Mouse (Mus musculus): ENCODE results near the gene Slc6a16. TPM values are rescaled to one million over a fixed set of nuclear protein-coding genes. Genes with fewer than 3 reads are reported as not detected.

Gene Slc6a16
- total RNA-seq, 2 experiments from 2014 or later, result not detected

DNA sequence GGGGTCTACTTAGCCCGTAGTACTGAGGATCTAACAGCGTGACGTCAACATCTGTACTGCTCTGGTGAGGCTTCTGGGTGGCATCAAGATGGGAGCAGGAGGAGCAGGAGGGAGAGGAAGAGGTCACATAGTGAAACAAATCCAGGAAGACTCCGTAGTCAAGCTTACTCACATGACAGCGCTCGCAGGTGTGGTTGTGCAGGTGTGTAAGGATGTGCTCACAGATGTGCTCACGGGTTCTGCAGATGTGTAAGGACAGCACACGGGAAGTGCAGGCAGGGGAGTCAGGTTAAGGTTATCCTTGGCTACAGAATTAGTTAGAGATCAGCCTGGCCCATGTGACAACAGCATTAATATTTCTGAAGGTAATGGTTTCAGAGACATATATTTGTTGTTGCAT is 12.9 kb downstream of the Slc6a16 start:
- no peak for DNase-seq

DNA sequence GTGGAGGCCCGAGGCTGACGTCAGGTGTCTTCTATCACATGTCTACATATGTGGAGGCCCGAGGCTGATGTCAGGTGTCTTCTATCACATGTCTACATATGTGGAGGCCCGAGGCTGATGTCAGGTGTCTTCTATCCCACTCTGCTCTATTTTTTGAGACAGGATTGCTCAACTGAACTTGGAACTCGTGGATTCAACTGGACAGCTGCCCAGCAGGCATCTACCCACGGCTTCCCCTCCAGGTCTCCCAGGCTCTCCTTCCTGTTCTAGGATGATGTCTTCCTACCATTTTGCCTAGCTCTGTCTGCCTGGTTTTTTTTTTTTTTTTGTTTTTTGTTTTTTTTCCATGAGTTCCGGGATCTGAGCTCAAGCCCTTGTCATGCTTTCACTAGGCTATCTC is 14.9 kb downstream of the Slc6a16 start:
- DNase-seq, result peak; percentile 58 to 62

GRCm38 (mm10) chr7:45257063-45257840 is 16.4 kb downstream of the Slc6a16 start:
- no peak for DNase-seq

GRCm38 (mm10) chr7:45259281-45259680 is 18.4 kb downstream of the Slc6a16 start:
- no peak for DNase-seq

GRCm38 (mm10) chr7:45262266-45262665 is 21.4 kb downstream of the Slc6a16 start:
- peak; percentile 19 to 25 for DNase-seq

- DNase-seq, result no peak
Measured at GRCm38 (mm10) chr7:45263006-45263607, 22.2 kb downstream of the Slc6a16 start.

GRCm38 (mm10) chr7:45264348-45264747 is 23.5 kb downstream of the Slc6a16 start:
- DNase-seq, result no peak

GRCm38 (mm10) chr7:45265518-45265917 is 24.6 kb downstream of the Slc6a16 start:
- no peak for DNase-seq

DNA sequence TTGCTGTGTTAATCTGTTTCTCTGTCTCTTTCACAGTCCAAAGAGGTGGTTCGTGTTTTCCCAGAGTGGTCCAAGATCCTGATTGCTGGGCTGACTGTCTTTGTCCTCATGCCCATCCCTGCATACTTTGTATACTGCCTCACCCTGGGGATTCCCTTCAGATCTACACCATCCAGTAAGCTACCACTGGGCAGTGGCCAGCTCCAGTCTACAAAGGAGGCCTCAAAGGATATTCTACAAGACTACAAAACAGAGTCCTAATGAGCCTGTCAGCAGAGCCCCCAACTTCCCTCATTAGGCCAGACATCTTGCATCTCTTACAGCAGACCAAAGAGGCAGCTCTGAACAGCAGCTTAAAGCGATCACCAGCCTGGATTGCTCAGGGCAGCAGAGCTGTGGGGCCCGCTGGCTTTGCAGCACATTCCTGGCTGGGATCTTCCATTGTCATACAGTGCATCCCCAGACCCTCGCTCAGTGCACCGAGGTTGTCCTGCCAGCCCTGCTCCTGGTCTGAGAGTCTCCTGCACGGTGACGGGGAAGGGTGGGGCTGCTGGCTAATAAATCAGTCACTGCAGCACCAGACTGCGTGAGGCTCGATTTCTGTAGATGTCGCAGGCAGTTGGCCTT is 32.0 kb downstream of the Slc6a16 start:
- no peak for DNase-seq

- DNase-seq, result no peak
Measured at GRCm38 (mm10) chr7:45273672-45274071, 32.8 kb downstream of the Slc6a16 start.

- peak; percentile 74 to 86 for DNase-seq
Measured at GRCm38 (mm10) chr7:45277136-45277760, 36.4 kb downstream of the Slc6a16 start, which contains the start of gene Slc6a21. Slc6a21 (plus strand) TSS chr7:45277513.

DNA sequence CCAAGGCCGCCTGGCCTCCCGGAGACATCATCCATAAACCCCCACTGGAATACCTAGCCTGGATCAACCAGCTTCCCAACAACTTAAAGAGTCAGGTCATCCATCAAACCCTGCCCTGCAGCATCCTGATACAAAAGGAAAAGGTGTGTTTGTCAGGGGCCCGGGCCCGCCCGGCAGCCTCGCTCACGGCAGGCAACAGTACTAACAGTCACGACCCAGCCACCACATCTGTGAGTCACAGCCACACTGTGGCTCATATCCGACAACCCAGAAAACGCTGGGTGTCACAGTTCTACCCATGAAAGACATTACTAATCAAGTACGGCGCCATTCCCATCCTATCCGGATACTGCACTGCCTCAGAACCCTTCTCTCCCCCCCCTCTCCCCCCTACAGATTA is 45.6 kb downstream of the Slc6a16 start:
- DNase-seq, result no peak

- DNase-seq, result no peak
Measured at GRCm38 (mm10) chr7:45296626-45297025, 55.7 kb downstream of the Slc6a16 start.

GRCm38 (mm10) chr7:45297563-45297962 is 56.7 kb downstream of the Slc6a16 start:
- DNase-seq, result no peak

GRCm38 (mm10) chr7:45299752-45300151 is 58.9 kb downstream of the Slc6a16 start:
- peak; percentile 53 to 63 for DNase-seq

DNA sequence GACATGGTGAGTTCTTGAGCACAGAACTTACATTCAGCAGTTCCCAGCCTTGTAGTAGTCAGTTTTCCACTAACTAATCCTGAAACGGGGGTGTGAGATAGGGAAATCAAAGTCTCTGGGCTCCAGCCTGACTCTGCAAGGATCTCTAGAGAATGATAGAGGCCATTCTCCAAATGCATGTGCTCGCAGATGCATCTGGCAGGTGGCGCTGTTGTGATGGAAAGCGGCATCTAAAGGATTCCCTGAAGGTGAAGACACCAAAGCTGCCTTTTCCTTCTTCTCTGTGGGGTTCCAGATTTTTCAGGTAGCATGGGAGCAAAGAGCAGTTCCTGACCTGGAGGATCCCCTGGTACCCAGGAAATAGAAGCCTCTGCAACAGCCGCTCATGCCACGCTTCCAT is 59.4 kb downstream of the Slc6a16 start:
- DNase-seq, result peak; percentile 46 to 82

DNA sequence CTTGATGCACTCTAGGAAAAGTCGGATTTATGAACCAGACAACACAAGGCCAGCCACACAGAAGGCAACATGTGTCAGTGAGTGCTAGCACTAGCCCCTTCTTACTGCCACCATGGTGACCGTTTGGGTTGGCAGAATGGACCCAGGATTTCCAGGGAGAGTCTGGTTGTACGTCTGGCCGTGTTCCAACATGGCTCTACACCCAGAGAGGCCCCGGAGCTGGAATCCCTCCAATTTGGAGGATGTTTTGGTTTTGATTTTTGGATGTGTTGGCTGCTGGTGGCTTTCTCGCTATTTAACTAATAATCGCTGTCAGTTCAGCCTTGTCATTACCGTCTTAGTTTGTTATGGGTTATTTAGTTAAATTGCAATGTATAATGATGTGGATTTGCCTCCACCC is 61.7 kb downstream of the Slc6a16 start:
- no peak for DNase-seq

DNA sequence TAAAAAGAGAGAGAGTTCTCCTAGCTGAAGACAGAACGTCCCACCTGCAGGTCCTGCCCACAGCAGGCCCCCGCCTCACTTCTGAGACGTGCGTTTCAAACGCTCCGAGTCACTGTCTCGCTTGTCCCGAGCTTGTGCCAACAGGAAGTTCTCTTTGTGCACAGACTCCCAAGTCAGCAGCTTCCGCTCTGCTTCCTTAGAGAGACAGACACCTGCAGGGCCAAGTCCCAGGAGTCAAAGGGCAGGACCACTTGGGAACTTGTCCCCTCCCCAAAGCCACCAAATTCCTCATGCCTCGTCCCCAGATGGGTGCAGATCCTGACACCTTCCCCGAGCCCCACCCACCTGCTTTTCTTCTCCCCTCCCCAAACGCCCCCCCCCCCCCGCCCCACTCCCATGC is 64.0 kb downstream of the Slc6a16 start:
- DNase-seq, result no peak

GRCm38 (mm10) chr7:45305275-45305674 is 64.4 kb downstream of the Slc6a16 start:
- DNase-seq, result peak; percentile 36 to 63

DNA sequence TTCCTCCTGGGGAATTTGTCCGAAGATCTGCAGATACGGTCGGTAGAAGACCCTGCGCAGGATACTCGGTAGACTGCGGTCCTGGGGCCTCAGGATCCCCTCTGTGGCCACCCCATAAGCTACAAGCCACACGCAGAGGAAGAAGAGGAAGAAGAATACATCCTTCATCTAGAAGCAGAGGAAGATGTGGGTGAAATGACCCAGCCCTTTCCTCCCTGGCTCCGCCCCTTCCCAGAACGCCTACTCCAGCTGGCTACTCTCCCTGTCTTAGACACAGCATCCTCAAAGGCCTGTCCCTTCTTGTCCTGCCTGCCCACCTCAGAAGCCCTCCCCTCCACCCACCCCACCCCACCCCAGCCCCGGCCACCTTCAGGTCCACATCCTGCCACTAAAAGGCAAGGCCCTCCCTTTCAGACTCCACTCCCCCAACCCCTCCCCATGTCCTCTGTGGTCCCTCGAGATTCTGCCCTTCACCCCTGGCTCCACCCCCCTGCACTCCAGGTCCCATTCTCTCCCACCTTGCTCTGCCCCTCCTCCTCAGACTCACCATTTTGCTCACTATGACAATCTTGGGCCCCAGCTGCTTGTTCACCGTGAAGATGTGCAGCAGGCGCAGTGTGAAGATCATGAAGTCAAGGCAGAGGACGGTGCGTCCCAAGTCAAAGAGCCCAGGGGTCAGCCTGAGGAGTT is 67.8 kb downstream of the Slc6a16 start:
- peak in 1 of 2 experiments; percentile 26 for DNase-seq

DNA sequence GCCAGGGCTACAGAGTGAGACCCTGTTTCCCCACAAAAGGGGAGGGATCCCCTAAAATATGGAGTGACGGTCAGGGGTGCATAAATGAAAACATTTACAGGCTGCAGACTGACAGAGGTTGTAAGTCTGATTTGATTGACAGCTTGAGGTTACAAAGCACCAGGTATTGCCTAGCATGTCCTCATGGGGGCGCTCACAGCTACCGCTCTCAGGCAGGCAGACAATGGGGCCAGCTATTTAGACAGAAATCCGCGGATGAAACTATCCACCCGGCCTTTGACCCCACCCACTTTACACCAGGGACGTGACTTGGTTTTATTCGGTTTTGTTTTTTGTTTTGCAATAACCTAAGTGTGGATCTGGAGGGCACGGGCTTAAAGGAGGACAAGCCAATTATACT is 68.6 kb downstream of the Slc6a16 start:
- DNase-seq, result peak; percentile 29 to 63

DNA sequence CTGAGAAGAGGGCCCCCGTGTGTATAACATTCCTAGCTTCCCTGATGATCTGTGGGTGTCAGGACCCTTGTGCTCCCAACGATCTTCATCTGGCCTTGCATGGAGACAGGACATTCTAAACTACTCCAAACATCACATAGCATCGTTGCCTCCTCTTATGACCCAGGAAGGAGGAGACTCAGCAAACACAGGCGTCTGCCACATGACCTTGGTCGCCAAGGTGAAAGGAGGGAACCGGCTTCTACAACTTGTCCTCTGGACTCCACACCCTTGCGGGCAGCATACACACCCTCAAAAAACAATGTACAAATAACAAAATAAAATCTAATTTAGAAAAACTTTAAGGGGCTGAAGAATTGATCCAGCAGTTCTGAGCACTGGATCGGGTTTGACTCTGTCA is 71.1 kb downstream of the Slc6a16 start:
- no peak for DNase-seq
